Mouse (Mus musculus): ENCODE measurements around the gene Coch. TPM values are rescaled to one million over a fixed set of nuclear protein-coding genes. Genes with fewer than 3 reads are reported as not detected.
"Not testable (repeated sequence)": the region's sequence is repeated elsewhere in the genome, so short reads cannot be mapped to it uniquely, and the experiment has no call there.

Gene Coch
- total RNA-seq, 2 experiments from 2014 or later: not detected

DNA sequence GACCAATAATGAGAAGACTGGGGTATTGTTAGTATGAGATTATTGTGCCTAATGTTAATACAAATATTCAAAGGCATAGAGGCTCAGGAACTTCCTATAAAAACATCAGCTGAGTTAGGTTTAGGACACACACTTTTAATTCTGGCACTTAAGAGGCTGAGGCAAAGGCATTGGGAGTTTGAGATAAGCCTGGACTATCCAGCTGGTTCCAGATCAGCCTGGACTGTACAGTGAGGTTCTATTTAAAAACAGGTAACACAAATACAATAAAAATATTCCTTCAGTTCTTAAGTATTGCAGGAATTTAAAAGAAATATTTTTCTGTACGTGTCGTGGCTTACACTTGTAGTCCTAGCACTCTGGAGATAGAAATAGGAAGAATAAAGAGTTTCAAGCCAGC, 43.1 kb downstream of the Coch start:
- ATAC-seq (replicated peaks; ENCODE audit: low FRiP score, low TSS enrichment, poor library complexity, severe bottlenecking): no peak

DNA sequence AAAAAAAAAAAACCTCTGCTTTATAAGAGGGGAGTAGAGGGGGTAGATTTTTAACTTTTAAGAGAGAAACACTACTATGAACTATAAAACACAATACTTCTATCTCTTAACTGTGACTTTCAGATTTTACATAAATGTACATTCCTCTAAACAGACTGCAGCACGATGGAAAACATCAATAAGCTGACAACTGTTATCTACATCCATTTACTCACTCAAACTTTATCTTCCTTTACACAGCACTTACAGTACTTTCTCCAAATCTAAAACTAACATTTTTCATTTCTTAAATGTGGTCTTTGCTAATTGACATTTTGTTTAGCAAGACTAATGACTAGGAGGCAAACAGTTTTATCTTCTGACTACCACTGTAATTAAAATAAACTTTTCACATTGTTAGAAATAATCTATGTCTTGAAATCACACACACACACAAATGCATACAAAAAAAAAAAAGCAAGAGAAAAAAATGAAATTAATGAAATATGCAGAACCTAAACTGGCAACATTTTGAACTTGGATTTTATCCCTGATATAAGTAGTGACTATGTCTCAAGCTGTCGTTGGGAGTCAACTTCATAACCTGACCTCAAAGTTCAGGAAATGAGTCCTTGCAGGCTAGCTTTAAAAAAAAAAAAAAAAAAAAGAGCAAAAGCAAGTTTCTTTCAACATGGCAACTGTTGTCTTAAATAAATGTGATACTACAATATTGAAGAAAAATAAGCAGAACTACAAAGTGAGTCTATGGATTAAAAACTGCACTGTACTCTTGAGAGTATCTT, 43.7 kb downstream of the Coch start:
- peak; percentile 82 for ATAC-seq (replicated peaks; ENCODE audit: low FRiP score, low TSS enrichment, poor library complexity, severe bottlenecking)

DNA sequence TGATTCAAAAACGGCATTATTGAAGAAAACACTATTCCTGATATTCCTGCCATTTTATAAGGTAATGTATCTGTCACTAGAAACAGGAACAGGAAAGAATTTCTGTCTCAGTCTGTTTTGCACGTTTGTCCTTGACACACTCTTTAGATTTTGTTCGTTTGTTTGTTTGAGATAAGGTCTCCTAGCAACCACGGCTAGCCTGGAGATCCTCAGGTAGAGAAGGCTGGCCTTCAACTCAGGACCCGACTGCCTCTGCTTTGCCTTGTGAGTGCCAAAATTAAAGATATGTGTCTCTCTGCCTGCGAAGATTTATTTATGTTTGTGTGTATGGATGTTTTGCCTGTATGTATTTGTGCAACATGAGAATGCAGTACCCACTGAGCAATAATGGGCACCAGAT, 48.7 kb downstream of the Coch start:
- ATAC-seq (replicated peaks; ENCODE audit: low FRiP score, low TSS enrichment, poor library complexity, severe bottlenecking): peak; percentile 96

DNA sequence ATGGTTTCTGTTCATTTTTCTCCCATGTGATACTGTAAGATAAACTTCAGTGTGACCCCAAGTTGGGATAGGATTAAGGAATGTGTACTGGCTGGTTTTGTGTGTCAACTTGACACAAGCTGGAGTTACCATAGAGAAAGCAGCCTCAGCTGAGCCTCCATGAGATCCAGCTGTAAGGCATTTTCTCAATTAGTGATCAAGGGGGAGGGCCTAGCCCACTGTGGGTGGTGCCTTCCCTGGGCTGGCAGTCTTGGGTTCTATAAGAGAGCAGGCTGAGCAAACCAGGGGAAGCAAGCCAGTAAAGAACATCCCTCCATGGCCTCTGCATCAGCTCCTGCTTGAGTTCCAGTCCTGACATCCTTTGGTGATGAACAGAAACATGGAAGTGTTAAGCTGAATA, 56.3 kb downstream of the Coch start:
- not testable (repeated sequence) for ATAC-seq (replicated peaks; ENCODE audit: low FRiP score, low TSS enrichment, poor library complexity, severe bottlenecking)

Other genes with a start within 250 kb of the Coch start
- 21.0 and 27.1 TPM in 2 replicates for gene G2e3, start 245.3 kb upstream of the Coch start, total RNA-seq (2014; fragmentation: Nextera tagmentation)
- 20.5 and 24.5 TPM in 2 replicates for gene G2e3, start 245.3 kb upstream of the Coch start, total RNA-seq (2017)
- 40.2 and 46.6 TPM in 2 replicates for gene Scfd1, start 215.8 kb upstream of the Coch start, total RNA-seq (2014; fragmentation: Nextera tagmentation)
- 86.3 and 89.4 TPM in 2 replicates for gene Scfd1, start 215.8 kb upstream of the Coch start, total RNA-seq (2017)
- gene Ap4s1, start 97.7 kb downstream of the Coch start, total RNA-seq (2014; fragmentation: Nextera tagmentation): 16.7 and 19.4 TPM in 2 replicates
- 15.0 and 23.5 TPM in 2 replicates for gene Ap4s1, start 97.7 kb downstream of the Coch start, total RNA-seq (2017)
- gene Strn3, start 98.6 kb downstream of the Coch start, total RNA-seq (2014; fragmentation: Nextera tagmentation): 40.2 and 46.4 TPM in 2 replicates
- 60.6 and 67.3 TPM in 2 replicates for gene Strn3, start 98.6 kb downstream of the Coch start, total RNA-seq (2017)
- 87.4 and 132 TPM in 2 replicates for gene Hectd1, start 236.2 kb downstream of the Coch start, total RNA-seq (2014; fragmentation: Nextera tagmentation)
- 186 and 187 TPM in 2 replicates for gene Hectd1, start 236.2 kb downstream of the Coch start, total RNA-seq (2017)

All from megakaryocyte-erythroid progenitor cell, adult 5-6 weeks (primary cell).